22 mouse cellular contexts compared by ENCODE assay signal in the genomic region with DNA sequence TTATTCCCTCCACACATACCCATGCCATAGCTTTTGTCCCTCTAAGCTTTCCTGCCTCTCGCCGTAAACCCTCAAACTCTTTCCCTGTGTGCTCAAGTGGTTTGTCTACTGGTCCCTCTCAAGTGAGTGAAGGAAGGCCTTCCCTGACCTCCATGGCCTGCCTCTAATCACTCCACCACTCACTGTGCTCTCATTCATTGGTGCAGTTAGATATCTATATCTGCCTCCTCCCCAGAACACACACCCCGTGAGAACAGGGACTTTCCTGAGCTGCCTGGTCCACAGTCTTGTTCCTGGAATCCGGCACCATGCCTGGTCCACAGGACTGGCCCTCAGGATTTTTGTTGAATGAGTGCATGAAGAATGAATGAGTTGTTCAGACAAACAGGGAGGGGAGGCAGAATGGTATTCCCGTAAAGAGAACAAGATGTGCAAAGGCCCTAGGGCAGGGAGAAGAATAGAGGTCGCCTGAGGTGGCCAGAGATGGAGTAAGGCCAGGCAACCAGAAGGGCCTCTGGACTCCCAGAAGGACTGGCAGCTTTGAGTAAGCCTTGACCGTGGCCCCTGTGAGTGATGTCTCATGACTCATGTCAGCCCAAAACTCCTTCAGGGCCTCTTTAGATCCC.
A peak's percentile ranks its signal among the peaks of the same experiment; 100 is the strongest.
DNase-seq lines count a peak whose midpoint lies in the region; ATAC-seq lines count a peak whose summit lies in the region.
"Had no signal": no experiment of that assay in that cellular context is flagged by ENCODE, and none has a peak within 500 bp of the region (broad histone marks: within the 10 kb centered on the region; RNA-seq: fewer than 3 reads in every experiment).

No protein-coding gene starts in this region.

- intact Hi-C loops in left cerebral cortex, postnatal 25 days (cut with DNase I) = no loop called here

- no peak overlapping the region for H3K4me2 ChIP-seq in liver, embryonic 11.5 days
- no peak overlapping the region for H3K4me2 ChIP-seq in forebrain, embryonic 16.5 days (ENCODE audit: low read length)
- no peak overlapping the region for H3K4me2 ChIP-seq in kidney, embryonic 16.5 days (replicated peaks; ENCODE audit: low read depth, low read length)
- H3K4me2 ChIP-seq: embryonic facial prominence, embryonic 13.5 days; forebrain, embryonic 15.5 days; heart, embryonic 12.5 days; neural tube, embryonic 15.5 days had no signal

- peak; percentile 16 for DNase-seq in cerebellum, adult 9-10 months
- no peak for DNase-seq in cerebellum, postnatal 36 days
- peak; percentile 53 for DNase-seq in c-Kit-negative CD71-positive TER-119-positive erythroid progenitor cells, embryonic 14.5 days (ENCODE audit: low read depth, low spot score)
- no peak for DNase-seq in liver, embryonic 11.5 days (ENCODE audit: low spot score)
- DNase-seq in left cerebral cortex, postnatal 25 days (ENCODE audit: low spot score in 2 of 2) = no peak
- DNase-seq: adrenal gland, adult 2 months; kidney, adult 2 months; kidney, postnatal 36 days; lung, adult 2 months; lung, postnatal 36 days; midbrain, embryonic 14.5 days; right cerebral cortex, postnatal 25 days; thymus, postnatal 14 days had no signal

- no peak overlapping the region for H3K27ac ChIP-seq in liver, embryonic 11.5 days (ENCODE audit: low read depth, low read length)
- H3K27ac ChIP-seq in forebrain, embryonic 16.5 days (ENCODE audit: low read length) = no peak overlapping the region
- H3K27ac ChIP-seq in kidney, embryonic 16.5 days (ENCODE audit: low read length) = no peak overlapping the region
- H3K27ac ChIP-seq: embryonic facial prominence, embryonic 13.5 days; forebrain, embryonic 15.5 days; neural tube, embryonic 15.5 days had no signal

- H3K4me3 ChIP-seq in liver, embryonic 11.5 days (ENCODE audit: low read depth, low read length) = no peak overlapping the region
- H3K4me3 ChIP-seq in forebrain, embryonic 16.5 days (replicated peaks; ENCODE audit: low read length) = no peak overlapping the region
- no peak overlapping the region for H3K4me3 ChIP-seq in kidney, embryonic 16.5 days (ENCODE audit: low read length)
- H3K4me3 ChIP-seq: embryonic facial prominence, embryonic 13.5 days; forebrain, embryonic 15.5 days; heart, embryonic 12.5 days; myocyte; neural tube, embryonic 15.5 days had no signal

- H3K27me3 ChIP-seq in liver, embryonic 11.5 days (replicated peaks; ENCODE audit: control insufficient read depth, insufficient read depth, low read length) = no peaks in the 10 kb centered on the region
- H3K27me3 ChIP-seq in forebrain, embryonic 16.5 days (replicated peaks; ENCODE audit: control insufficient read depth, insufficient read depth, low read length) = no peaks in the 10 kb centered on the region
- no peaks in the 10 kb centered on the region for H3K27me3 ChIP-seq in kidney, embryonic 16.5 days (ENCODE audit: insufficient read depth, low read length)
- H3K27me3 ChIP-seq: embryonic facial prominence, embryonic 13.5 days; forebrain, embryonic 15.5 days; neural tube, embryonic 15.5 days had no signal

- peaks cover 31% of the 10 kb centered on the region for H3K4me1 ChIP-seq in liver, embryonic 11.5 days (replicated peaks; ENCODE audit: control insufficient read depth, insufficient read depth, low read length)
- H3K4me1 ChIP-seq in forebrain, embryonic 16.5 days (replicated peaks; ENCODE audit: control insufficient read depth, insufficient read depth, low read length) = no peaks in the 10 kb centered on the region
- no peaks in the 10 kb centered on the region for H3K4me1 ChIP-seq in kidney, embryonic 16.5 days (ENCODE audit: insufficient read depth, low read length)
- H3K4me1 ChIP-seq: forebrain, embryonic 15.5 days; neural tube, embryonic 15.5 days had no signal

- H3K9ac ChIP-seq in liver, embryonic 11.5 days (ENCODE audit: low read depth, low read length) = no peak overlapping the region
- no peak overlapping the region for H3K9ac ChIP-seq in forebrain, embryonic 16.5 days (replicated peaks; ENCODE audit: low read depth, low read length)
- H3K9ac ChIP-seq in kidney, embryonic 16.5 days (replicated peaks; ENCODE audit: low read length) = no peak overlapping the region
- H3K9ac ChIP-seq: embryonic facial prominence, embryonic 13.5 days; forebrain, embryonic 15.5 days; heart, embryonic 12.5 days; neural tube, embryonic 15.5 days had no signal

- 75% methylated on average over 7 of the region's 7 CpGs for WGBS in liver, embryonic 11.5 days
- 92% methylated on average over 7 of the region's 7 CpGs for WGBS in forebrain, embryonic 16.5 days
- WGBS in kidney, embryonic 16.5 days = 94% methylated on average over 7 of the region's 7 CpGs

- peak; percentile 78 for ATAC-seq in liver, embryonic 11.5 days (replicated peaks; ENCODE audit: low FRiP score)
- peak; percentile 67 for ATAC-seq in megakaryocyte-erythroid progenitor cell, adult 5-6 weeks (replicated peaks; ENCODE audit: low FRiP score, low TSS enrichment, poor library complexity, severe bottlenecking)
- ATAC-seq in forebrain, embryonic 16.5 days = no peak
- ATAC-seq in kidney, embryonic 16.5 days (ENCODE audit: low FRiP score, low TSS enrichment) = no peak
- ATAC-seq: forebrain, embryonic 15.5 days; hindbrain, embryonic 16.5 days had no signal

- no peaks in the 10 kb centered on the region for H3K36me3 ChIP-seq in liver, embryonic 11.5 days (ENCODE audit: control insufficient read depth, insufficient read depth, low read length)
- peaks cover 5% of the 10 kb centered on the region; the same call in 1 of the 2 replicates for H3K36me3 ChIP-seq in forebrain, embryonic 16.5 days (ENCODE audit: control insufficient read depth, insufficient read depth)
- H3K36me3 ChIP-seq in kidney, embryonic 16.5 days (ENCODE audit: insufficient read depth, low read length) = peaks cover 8% of the 10 kb centered on the region; the same call in 1 of the 2 replicates
- H3K36me3 ChIP-seq: forebrain, embryonic 15.5 days; heart, embryonic 12.5 days had no signal

- no peaks in the 10 kb centered on the region for H3K9me3 ChIP-seq in liver, embryonic 11.5 days (ENCODE audit: control insufficient read depth, low read length)
- no peaks in the 10 kb centered on the region for H3K9me3 ChIP-seq in forebrain, embryonic 16.5 days (ENCODE audit: control insufficient read depth, low read length)
- H3K9me3 ChIP-seq in kidney, embryonic 16.5 days (ENCODE audit: low read length) = no peaks in the 10 kb centered on the region
- H3K9me3 ChIP-seq: embryonic facial prominence, embryonic 13.5 days; forebrain, embryonic 15.5 days; heart, embryonic 12.5 days; neural tube, embryonic 15.5 days had no signal

Comparison
In these comparisons a context has a peak if more than half of its experiments do, and no peak if none do; other contexts are left out.
1. DNase-seq: peak in cerebellum, adult 9-10 months (single experiment) and c-Kit-negative CD71-positive TER-119-positive erythroid progenitor cells, embryonic 14.5 days (single experiment); none in cerebellum, postnatal 36 days (0 of 2), liver, embryonic 11.5 days (single experiment) and left cerebral cortex, postnatal 25 days (0 of 2).
2. ATAC-seq: peak in liver, embryonic 11.5 days (single experiment) and megakaryocyte-erythroid progenitor cell, adult 5-6 weeks (single experiment); none in forebrain, embryonic 16.5 days (single experiment) and kidney, embryonic 16.5 days (single experiment).